Mouse (Mus musculus): Measurements from ENCODE around the gene Cyp2d40.
"Not testable (repeated sequence)": the region's sequence is repeated elsewhere in the genome, so short reads cannot be mapped to it uniquely, and the experiment has no call there.

The Cyp2d40 gene

GRCm38 (mm10) chr15:82793868-82794267, 29.9 kb upstream of the Cyp2d40 start:
- Histone ChIP-seq H3K4me1 (replicated peaks; ENCODE audit: low read depth, low read length) (no peaks in the 10 kb centered on the region), H3K4me3 (replicated peaks; ENCODE audit: low read length) (no peak overlapping the region), H3K27me3 (ENCODE audit: insufficient read depth, low read length) (no peaks in the 10 kb centered on the region), H3K9me3 (ENCODE audit: low read length) (no peaks in the 10 kb centered on the region), H3K36me3 (ENCODE audit: insufficient read depth, low read length) (no peaks in the 10 kb centered on the region)
- TF ChIP-seq NANOG (IDR thresholded peaks at IDR 0.05; ENCODE audit: borderline replicate concordance, low read length): no peak
- TF ChIP-seq POU5F1 (IDR thresholded peaks at IDR 0.05; ENCODE audit: borderline replicate concordance, low read length): no peak
- TF ChIP-seq CTCF (conservative IDR thresholded peaks at IDR 0.05; ENCODE audit: low read length): no peak

- Histone ChIP-seq H3K4me1 (replicated peaks; ENCODE audit: low read depth, low read length) (no peaks in the 10 kb centered on the region), H3K27me3 (ENCODE audit: insufficient read depth, low read length) (no peaks in the 10 kb centered on the region), H3K36me3 (ENCODE audit: insufficient read depth, low read length) (no peaks in the 10 kb centered on the region), H3K4me3 (replicated peaks; ENCODE audit: low read length) (no peak overlapping the region), H3K9me3 (ENCODE audit: low read length) (no peaks in the 10 kb centered on the region)
- TF ChIP-seq POU5F1 (IDR thresholded peaks at IDR 0.05; ENCODE audit: borderline replicate concordance, low read length): no peak
- TF ChIP-seq NANOG (IDR thresholded peaks at IDR 0.05; ENCODE audit: borderline replicate concordance, low read length): no peak
- no peak for TF ChIP-seq CTCF (conservative IDR thresholded peaks at IDR 0.05; ENCODE audit: low read length)
Observed at GRCm38 (mm10) chr15:82793454-82793853, 29.5 kb upstream of the Cyp2d40 start.

- Histone ChIP-seq H3K27me3 (ENCODE audit: insufficient read depth, low read length) (no peaks in the 10 kb centered on the region), H3K4me3 (replicated peaks; ENCODE audit: low read length) (no peak overlapping the region), H3K4me1 (replicated peaks; ENCODE audit: low read depth, low read length) (no peaks in the 10 kb centered on the region), H3K9me3 (ENCODE audit: low read length) (no peaks in the 10 kb centered on the region), H3K36me3 (ENCODE audit: insufficient read depth, low read length) (no peaks in the 10 kb centered on the region)
- TF ChIP-seq POU5F1 (IDR thresholded peaks at IDR 0.05; ENCODE audit: borderline replicate concordance, low read length) (no peak), CTCF (conservative IDR thresholded peaks at IDR 0.05; ENCODE audit: low read length) (no peak), NANOG (IDR thresholded peaks at IDR 0.05; ENCODE audit: borderline replicate concordance, low read length) (no peak)
Observed at GRCm38 (mm10) chr15:82792566-82792965, 28.6 kb upstream of the Cyp2d40 start.

- H3K9me3 ChIP-seq (ENCODE audit: low read length): peaks cover 8% of the 10 kb centered on the region
- TF ChIP-seq CTCF (conservative IDR thresholded peaks at IDR 0.05; ENCODE audit: low read length): no peak
- TF ChIP-seq NANOG (IDR thresholded peaks at IDR 0.05; ENCODE audit: borderline replicate concordance, low read length): no peak
Observed at GRCm38 (mm10) chr15:82784581-82784980, 20.6 kb upstream of the Cyp2d40 start.

GRCm38 (mm10) chr15:82783800-82784199, 19.8 kb upstream of the Cyp2d40 start:
- H3K4me3 ChIP-seq (replicated peaks; ENCODE audit: low read length): no peak overlapping the region
- H3K4me1 ChIP-seq (replicated peaks; ENCODE audit: low read depth, low read length): no peaks in the 10 kb centered on the region
- TF ChIP-seq POU5F1 (IDR thresholded peaks at IDR 0.05; ENCODE audit: borderline replicate concordance, low read length) (no peak), NANOG (IDR thresholded peaks at IDR 0.05; ENCODE audit: borderline replicate concordance, low read length) (no peak), CTCF (conservative IDR thresholded peaks at IDR 0.05; ENCODE audit: low read length) (no peak)
- H3K27me3 ChIP-seq (ENCODE audit: insufficient read depth, low read length): peaks cover 7% of the 10 kb centered on the region; the same call in 1 of the 2 replicates
- H3K36me3 ChIP-seq (ENCODE audit: insufficient read depth, low read length): no peaks in the 10 kb centered on the region
- peaks cover 8% of the 10 kb centered on the region for H3K9me3 ChIP-seq (ENCODE audit: low read length)

More at GRCm38 (mm10) chr15:82784581-82784980, 20.6 kb upstream of the Cyp2d40 start:
- no peak overlapping the region for H3K4me3 ChIP-seq (replicated peaks; ENCODE audit: low read length)
- no peaks in the 10 kb centered on the region for H3K36me3 ChIP-seq (ENCODE audit: insufficient read depth, low read length)
- peaks cover 7% of the 10 kb centered on the region; the same call in 1 of the 2 replicates for H3K27me3 ChIP-seq (ENCODE audit: insufficient read depth, low read length)
- no peaks in the 10 kb centered on the region for H3K4me1 ChIP-seq (replicated peaks; ENCODE audit: low read depth, low read length)

- H3K27me3 ChIP-seq (ENCODE audit: insufficient read depth, low read length); H3K36me3 ChIP-seq (ENCODE audit: insufficient read depth, low read length); H3K4me1 ChIP-seq (replicated peaks; ENCODE audit: low read depth, low read length); H3K4me3 ChIP-seq (replicated peaks; ENCODE audit: low read length); H3K9me3 ChIP-seq (ENCODE audit: low read length): not testable (repeated sequence)
Observed at GRCm38 (mm10) chr15:82777856-82778255, 13.9 kb upstream of the Cyp2d40 start.

GRCm38 (mm10) chr15:82765943-82766342, 2.0 kb upstream of the Cyp2d40 start:
- no peaks in the 10 kb centered on the region for H3K27me3 ChIP-seq (ENCODE audit: insufficient read depth, low read length)
- H3K9me3 ChIP-seq (ENCODE audit: low read length): no peaks in the 10 kb centered on the region; the same call in 1 of the 2 replicates
- H3K36me3 ChIP-seq (ENCODE audit: insufficient read depth, low read length): no peaks in the 10 kb centered on the region
- no peak overlapping the region for H3K4me3 ChIP-seq (replicated peaks; ENCODE audit: low read length)
- H3K4me1 ChIP-seq (replicated peaks; ENCODE audit: low read depth, low read length): no peaks in the 10 kb centered on the region
- TF ChIP-seq CTCF (conservative IDR thresholded peaks at IDR 0.05; ENCODE audit: low read length): no peak
- no peak for TF ChIP-seq NANOG (IDR thresholded peaks at IDR 0.05; ENCODE audit: borderline replicate concordance, low read length)
- no peak for TF ChIP-seq POU5F1 (IDR thresholded peaks at IDR 0.05; ENCODE audit: borderline replicate concordance, low read length)

GRCm38 (mm10) chr15:82764881-82765280, 898 bp upstream of the Cyp2d40 start:
- H3K36me3 ChIP-seq (ENCODE audit: insufficient read depth, low read length): no peaks in the 10 kb centered on the region
- TF ChIP-seq POU5F1 (IDR thresholded peaks at IDR 0.05; ENCODE audit: borderline replicate concordance, low read length): no peak
- TF ChIP-seq CTCF (conservative IDR thresholded peaks at IDR 0.05; ENCODE audit: low read length): no peak
- TF ChIP-seq NANOG (IDR thresholded peaks at IDR 0.05; ENCODE audit: borderline replicate concordance, low read length): no peak
- H3K4me1 ChIP-seq (replicated peaks; ENCODE audit: low read depth, low read length): no peaks in the 10 kb centered on the region
- H3K9me3 ChIP-seq (ENCODE audit: low read length): no peaks in the 10 kb centered on the region; the same call in 1 of the 2 replicates
- H3K27me3 ChIP-seq (ENCODE audit: insufficient read depth, low read length): no peaks in the 10 kb centered on the region
- H3K4me3 ChIP-seq (replicated peaks; ENCODE audit: low read length): no peak overlapping the region

- TF ChIP-seq POU5F1 (IDR thresholded peaks at IDR 0.05; ENCODE audit: borderline replicate concordance, low read length) (no peak), NANOG (IDR thresholded peaks at IDR 0.05; ENCODE audit: borderline replicate concordance, low read length) (no peak), CTCF (conservative IDR thresholded peaks at IDR 0.05; ENCODE audit: low read length) (no peak)
- Histone ChIP-seq H3K4me1 (replicated peaks; ENCODE audit: low read depth, low read length) (no peaks in the 10 kb centered on the region), H3K36me3 (ENCODE audit: insufficient read depth, low read length) (no peaks in the 10 kb centered on the region), H3K4me3 (replicated peaks; ENCODE audit: low read length) (no peak overlapping the region), H3K9me3 (ENCODE audit: low read length) (peaks cover 45% of the 10 kb centered on the region), H3K27me3 (ENCODE audit: insufficient read depth, low read length) (no peaks in the 10 kb centered on the region)
Observed at GRCm38 (mm10) chr15:82748141-82748540, 15.8 kb downstream of the Cyp2d40 start.

All from E14TG2a.4 (cell line).